In genomic region chr14:102615588-102616309, GRCm38 (mm10) we compare ENCODE assay signal across 17 mouse cellular contexts.
DNase-seq lines count a peak whose midpoint lies in the region; ATAC-seq and TF ChIP-seq lines count a peak whose summit lies in the region.
"Had no signal": no experiment of that assay in that cellular context is flagged by ENCODE, and none has a peak within 500 bp of the region (broad histone marks: within the 10 kb centered on the region; RNA-seq: fewer than 3 reads in every experiment).

No protein-coding gene starts in this region.

- H3K9ac ChIP-seq in midbrain, embryonic 12.5 days (replicated peaks): no peak overlapping the region
- H3K9ac ChIP-seq in midbrain, embryonic 15.5 days: no peak overlapping the region
- H3K9ac ChIP-seq in forebrain, embryonic 15.5 days (replicated peaks): no peak overlapping the region
- no peak overlapping the region for H3K9ac ChIP-seq in kidney, embryonic 15.5 days
- H3K9ac ChIP-seq: liver, embryonic 14.5 days had no signal

- no peak for TF ChIP-seq CTCF in brain, embryonic 14.5 days (IDR thresholded peaks at IDR 0.05; ENCODE audit: borderline replicate concordance, extremely low read depth, insufficient read depth, insufficient read length)

- no peaks in the 10 kb centered on the region for H3K36me3 ChIP-seq in midbrain, embryonic 12.5 days
- H3K36me3 ChIP-seq in midbrain, embryonic 15.5 days (replicated peaks): no peaks in the 10 kb centered on the region
- H3K36me3 ChIP-seq in forebrain, embryonic 15.5 days: no peaks in the 10 kb centered on the region
- no peaks in the 10 kb centered on the region for H3K36me3 ChIP-seq in kidney, embryonic 15.5 days

- no peaks in the 10 kb centered on the region for H3K27me3 ChIP-seq in midbrain, embryonic 12.5 days
- no peaks in the 10 kb centered on the region for H3K27me3 ChIP-seq in midbrain, embryonic 15.5 days (replicated peaks)
- H3K27me3 ChIP-seq in forebrain, embryonic 15.5 days: no peaks in the 10 kb centered on the region
- H3K27me3 ChIP-seq in kidney, embryonic 15.5 days: no peaks in the 10 kb centered on the region
- H3K27me3 ChIP-seq: megakaryocyte, embryonic 14.5 days had no signal

- peak; percentile 47; the same call in 1 of the 2 replicates for ATAC-seq in midbrain, embryonic 12.5 days (ENCODE audit: low FRiP score, low read depth)
- ATAC-seq in midbrain, embryonic 15.5 days (replicated peaks): no peak
- peak; percentile 72 for ATAC-seq in forebrain, embryonic 15.5 days (replicated peaks)
- ATAC-seq in megakaryocyte, adult 5-6 weeks (ENCODE audit: poor library complexity, severe bottlenecking): peak; percentile 86
- ATAC-seq in kidney, embryonic 15.5 days (replicated peaks; ENCODE audit: low FRiP score): no peak

- no peak overlapping the region for H3K27ac ChIP-seq in midbrain, embryonic 12.5 days (replicated peaks)
- no peak overlapping the region for H3K27ac ChIP-seq in midbrain, embryonic 15.5 days
- no peak overlapping the region for H3K27ac ChIP-seq in forebrain, embryonic 15.5 days (replicated peaks)
- no peak overlapping the region for H3K27ac ChIP-seq in kidney, embryonic 15.5 days
- H3K27ac ChIP-seq: liver, embryonic 14.5 days had no signal

- no peaks in the 10 kb centered on the region for H3K9me3 ChIP-seq in midbrain, embryonic 12.5 days
- no peaks in the 10 kb centered on the region for H3K9me3 ChIP-seq in midbrain, embryonic 15.5 days
- H3K9me3 ChIP-seq in forebrain, embryonic 15.5 days: no peaks in the 10 kb centered on the region
- H3K9me3 ChIP-seq in kidney, embryonic 15.5 days (replicated peaks): no peaks in the 10 kb centered on the region
- H3K9me3 ChIP-seq: megakaryocyte, embryonic 14.5 days had no signal

- no peak overlapping the region for H3K4me3 ChIP-seq in midbrain, embryonic 12.5 days
- H3K4me3 ChIP-seq in midbrain, embryonic 15.5 days: no peak overlapping the region
- no peak overlapping the region for H3K4me3 ChIP-seq in forebrain, embryonic 15.5 days
- H3K4me3 ChIP-seq in kidney, embryonic 15.5 days (replicated peaks): no peak overlapping the region
- H3K4me3 ChIP-seq: erythroblast, embryonic 14.5 days; megakaryocyte, embryonic 14.5 days had no signal

- 54% methylated on average over 7 of the region's 7 CpGs for WGBS in midbrain, embryonic 12.5 days
- 54% methylated on average over 7 of the region's 7 CpGs for WGBS in midbrain, embryonic 15.5 days
- 10% methylated on average over 7 of the region's 7 CpGs for WGBS in forebrain, embryonic 15.5 days
- WGBS in kidney, embryonic 15.5 days: 71% methylated on average over 7 of the region's 7 CpGs

- H3K4me1 ChIP-seq in midbrain, embryonic 12.5 days: peaks cover 4% of the 10 kb centered on the region; the same call in 1 of the 2 replicates
- H3K4me1 ChIP-seq in midbrain, embryonic 15.5 days: no peaks in the 10 kb centered on the region
- peaks cover 6% of the 10 kb centered on the region; the same call in 1 of the 2 replicates for H3K4me1 ChIP-seq in forebrain, embryonic 15.5 days
- no peaks in the 10 kb centered on the region for H3K4me1 ChIP-seq in kidney, embryonic 15.5 days
- H3K4me1 ChIP-seq: megakaryocyte, embryonic 14.5 days had no signal

- TF ChIP-seq POLR2A in brain, embryonic 14.5 days (IDR thresholded peaks at IDR 0.05; ENCODE audit: borderline replicate concordance, extremely low read depth, insufficient read depth, insufficient read length, poor library complexity, severe bottlenecking): no peak

- peak; percentile 78 for DNase-seq in brain, embryonic 14.5 days (ENCODE audit: low read depth)
- no peak for DNase-seq in T-cell, adult 2 months (ENCODE audit: low spot score)
- DNase-seq in kidney, adult 9 months: no peak
- DNase-seq: cerebellum, adult 11 months; cerebellum, postnatal 25 days; gastrocnemius, postnatal 25 days; heart, postnatal 14 days; kidney, postnatal 10 days had no signal

- no peak overlapping the region for H3K4me2 ChIP-seq in midbrain, embryonic 12.5 days (replicated peaks)
- H3K4me2 ChIP-seq in midbrain, embryonic 15.5 days: no peak overlapping the region
- H3K4me2 ChIP-seq in forebrain, embryonic 15.5 days (replicated peaks): no peak overlapping the region
- no peak overlapping the region for H3K4me2 ChIP-seq in kidney, embryonic 15.5 days
- H3K4me2 ChIP-seq: heart, embryonic 11.5 days had no signal

Comparison
In these comparisons a context has a peak if more than half of its experiments do, and no peak if none do; other contexts are left out.
1. ATAC-seq: peak in midbrain, embryonic 12.5 days (single experiment), forebrain, embryonic 15.5 days (single experiment) and megakaryocyte, adult 5-6 weeks (single experiment); none in midbrain, embryonic 15.5 days (single experiment) and kidney, embryonic 15.5 days (single experiment).